Mouse (Mus musculus): ENCODE results near the gene Zfp839.

DNA sequence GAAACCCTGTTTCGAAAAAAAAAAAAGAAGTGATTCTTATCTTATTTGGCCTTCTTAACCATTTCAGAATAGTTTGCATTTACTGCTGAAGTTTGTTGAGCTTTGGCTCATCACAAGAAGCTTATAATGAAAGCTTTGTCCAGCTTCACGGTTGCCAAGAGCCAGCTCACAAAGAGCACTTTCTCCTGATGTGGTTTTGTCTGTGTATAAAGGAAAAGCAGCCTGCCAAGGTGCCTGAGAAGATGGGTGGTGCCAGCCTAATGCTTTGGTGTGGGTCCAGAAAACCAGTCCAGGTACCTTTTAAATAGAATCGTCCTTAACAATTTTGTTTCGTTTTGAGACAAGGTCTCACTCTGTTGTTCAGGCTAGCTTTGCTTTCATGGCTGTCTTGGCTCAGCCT is 52.1 kb downstream of the Zfp839 start:
- no peak for TF ChIP-seq POLR2A (IDR thresholded peaks at IDR 0.05; ENCODE audit: extremely low read depth, insufficient read depth, low read length)
- TF ChIP-seq CTCF (IDR thresholded peaks at IDR 0.05; ENCODE audit: low read depth, low read length) = no peak
